ENCODE assay signal across 29 mouse cellular contexts in genomic region chr8:110351909-110352308, GRCm38 (mm10).
"Had no signal": no experiment of that assay in that cellular context is flagged by ENCODE, and none has a peak within 500 bp of the region (broad histone marks: within the 10 kb centered on the region; RNA-seq: fewer than 3 reads in every experiment).

No protein-coding gene starts in this region.

- H3K4me3 ChIP-seq: left cerebral cortex, adult 2 months; limb, embryonic 10.5 days; limb, embryonic 12.5 days; limb, embryonic 13.5 days; limb, embryonic 15.5 days; liver, embryonic 12.5 days; liver, embryonic 13.5 days; liver, embryonic 15.5 days; lung, embryonic 15.5 days; megakaryocyte, embryonic 14.5 days; midbrain, embryonic 10.5 days; midbrain, embryonic 12.5 days; midbrain, embryonic 13.5 days; midbrain, embryonic 15.5 days; myocyte had no signal

- H3K27me3 ChIP-seq: limb, embryonic 12.5 days; limb, embryonic 13.5 days; limb, embryonic 15.5 days; liver, embryonic 12.5 days; liver, embryonic 13.5 days; liver, embryonic 15.5 days; lung, embryonic 15.5 days; megakaryocyte, embryonic 14.5 days; midbrain, embryonic 12.5 days; midbrain, embryonic 13.5 days; midbrain, embryonic 15.5 days had no signal

- H3K4me1 ChIP-seq: limb, embryonic 10.5 days; limb, embryonic 12.5 days; limb, embryonic 13.5 days; limb, embryonic 15.5 days; liver, embryonic 12.5 days; liver, embryonic 13.5 days; liver, embryonic 15.5 days; lung, embryonic 15.5 days; megakaryocyte, embryonic 14.5 days; midbrain, embryonic 10.5 days; midbrain, embryonic 12.5 days; midbrain, embryonic 13.5 days; midbrain, embryonic 15.5 days had no signal

- H3K4me2 ChIP-seq: limb, embryonic 12.5 days; limb, embryonic 13.5 days; limb, embryonic 15.5 days; liver, embryonic 11.5 days; liver, embryonic 12.5 days; liver, embryonic 13.5 days; liver, embryonic 15.5 days; lung, embryonic 14.5 days; lung, embryonic 15.5 days; midbrain, embryonic 11.5 days; midbrain, embryonic 12.5 days; midbrain, embryonic 13.5 days; midbrain, embryonic 15.5 days had no signal

- H3K9me3 ChIP-seq: limb, embryonic 10.5 days; limb, embryonic 12.5 days; limb, embryonic 13.5 days; limb, embryonic 15.5 days; liver, embryonic 12.5 days; liver, embryonic 13.5 days; liver, embryonic 15.5 days; lung, embryonic 15.5 days; megakaryocyte, embryonic 14.5 days; midbrain, embryonic 10.5 days; midbrain, embryonic 12.5 days; midbrain, embryonic 13.5 days; midbrain, embryonic 15.5 days had no signal

- DNase-seq: left cerebral cortex, postnatal 4 days; liver; liver, embryonic 13.5 days; liver, postnatal 0 days; lung, adult 18-20 months; lung, embryonic 14.5 days; lung, postnatal 10 days; lung, postnatal 14 days; lung, postnatal 36 days; lung, postnatal 4 days; midbrain, embryonic 14.5 days had no signal

- H3K9ac ChIP-seq: limb, embryonic 12.5 days; limb, embryonic 13.5 days; limb, embryonic 15.5 days; liver, embryonic 12.5 days; liver, embryonic 13.5 days; liver, embryonic 14.5 days; liver, embryonic 15.5 days; liver, postnatal 0 days; lung, embryonic 14.5 days; lung, embryonic 15.5 days; midbrain, embryonic 12.5 days; midbrain, embryonic 13.5 days; midbrain, embryonic 15.5 days had no signal

- H3K27ac ChIP-seq: left cerebral cortex, adult 2 months; limb, embryonic 10.5 days; limb, embryonic 12.5 days; limb, embryonic 13.5 days; limb, embryonic 15.5 days; liver, embryonic 12.5 days; liver, embryonic 13.5 days; liver, embryonic 14.5 days; liver, embryonic 15.5 days; lung, embryonic 15.5 days; macrophage; midbrain, embryonic 10.5 days; midbrain, embryonic 12.5 days; midbrain, embryonic 13.5 days; midbrain, embryonic 15.5 days had no signal

- H3K36me3 ChIP-seq: limb, embryonic 10.5 days; limb, embryonic 12.5 days; limb, embryonic 13.5 days; limb, embryonic 15.5 days; liver, embryonic 12.5 days; liver, embryonic 13.5 days; liver, embryonic 15.5 days; lung, embryonic 15.5 days; midbrain, embryonic 10.5 days; midbrain, embryonic 12.5 days; midbrain, embryonic 13.5 days; midbrain, embryonic 15.5 days had no signal
